Mouse (Mus musculus) embryonic fibroblast, embryonic 13.5 days (primary cell): ENCODE measurements around the gene Sgip1.

Experiments used
- CTCF ChIP-seq: IDR thresholded peaks from 2 replicates; pipeline ENCODE4 v1.5.1; 2011; ENCODE audit warnings: mild to moderate bottlenecking, control low read depth, low read length, moderate library complexity, borderline replicate concordance; ENCODE audit not compliant: insufficient read depth
- POLR2A ChIP-seq: IDR thresholded peaks from 2 replicates; pipeline ENCODE4 v1.6.1; 2011; ENCODE audit warnings: low read depth, mild to moderate bottlenecking, control low read depth, low read length, moderate library complexity

GRCm38 (mm10) chr4:102813346-102813745 lies 72.2 kb downstream of the Sgip1 start:
- TF ChIP-seq POLR2A (no peak), CTCF (no peak)
